Mouse (Mus musculus): ENCODE results near the gene Kcnk18.

DNA sequence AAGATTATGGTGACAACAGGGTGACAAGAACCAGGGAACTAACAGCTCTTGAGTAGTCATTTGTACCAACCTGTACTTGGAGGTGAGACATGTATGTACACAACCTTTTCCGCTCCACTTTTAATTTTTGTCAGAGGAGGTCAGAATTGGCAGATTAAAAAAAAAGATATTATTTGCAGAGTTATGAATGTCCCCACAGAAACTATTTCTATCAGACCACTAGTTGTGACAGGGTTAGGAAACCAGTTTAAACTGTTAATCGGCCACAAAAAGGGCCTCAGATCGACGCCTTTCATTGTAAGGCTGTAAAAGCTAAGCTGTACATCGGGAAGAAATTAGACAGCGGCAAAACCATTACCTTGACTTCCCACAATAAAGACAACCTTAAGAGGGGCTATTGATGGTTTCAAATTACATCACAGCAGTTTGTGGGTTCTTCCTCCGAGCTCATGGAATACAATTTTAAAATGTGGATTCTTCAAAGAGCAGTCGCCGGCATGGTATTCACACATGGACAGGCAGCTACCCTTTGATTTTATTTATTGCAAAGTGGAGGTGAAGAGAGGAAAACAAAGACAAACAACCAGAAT is 23.7 kb upstream of the Kcnk18 start:
- no peak for TF ChIP-seq EP300 (IDR thresholded peaks at IDR 0.05; ENCODE audit: low read depth)
- no peak for TF ChIP-seq CTCF (IDR thresholded peaks at IDR 0.05; ENCODE audit: low read depth)
